Mouse (Mus musculus) liver, embryonic 14 days (tissue): ENCODE data around the gene Tmem258. TPM values are rescaled to one million over a fixed set of nuclear protein-coding genes. Genes with fewer than 3 reads are reported as not detected.

Source experiments
- polyA plus RNA-seq: library from polyadenylated mRNA; depleted of rRNA; stranded (reverse); fragments of >200 nt; gene quantifications from 2 replicates; pipeline ENCODE4 v1.2.3, GENCODE M21; 2012; rRNA removed

Tmem258 gene
- polyA plus RNA-seq = 77.9 and 80.6 TPM in 2 replicates

GRCm38 (mm10) chr19:10203848-10204615, at the start of gene Tmem258, which contains the start of gene Fen1:
Tmem258 (plus strand) TSS chr19:10204014.
Fen1 (minus strand) TSS chr19:10204169.

GRCm38 (mm10) chr19:10182670-10183298, 21.0 kb upstream of the Tmem258 start, which contains the start of gene Fads1:
Fads1 (plus strand) TSS chr19:10182888.

GRCm38 (mm10) chr19:10240654-10241305, 37.0 kb downstream of the Tmem258 start, which contains the start of gene Myrf:
Myrf (minus strand) TSS chr19:10240748.

Other genes starting within 250 kb of the Tmem258 start
- 1,480 and 1,744 TPM in 2 replicates for gene Fth1, start 223.4 kb upstream of the Tmem258 start, polyA plus RNA-seq
- 0.02 and 0.05 TPM in 2 replicates for gene Best1, start 202.4 kb upstream of the Tmem258 start, polyA plus RNA-seq
- 99.0 and 121 TPM in 2 replicates for gene Rab3il1, start 202.3 kb upstream of the Tmem258 start, polyA plus RNA-seq
- gene Fads3, start 162.4 kb upstream of the Tmem258 start, polyA plus RNA-seq = 6.2 and 8.6 TPM in 2 replicates
- 37.6 and 41.0 TPM in 2 replicates for gene Fads2, start 102.3 kb upstream of the Tmem258 start, polyA plus RNA-seq
- gene Fads1, start 21.1 kb upstream of the Tmem258 start, polyA plus RNA-seq = 30.4 and 33.9 TPM in 2 replicates
- 70.1 and 84.8 TPM in 2 replicates for gene Fen1, start 155 bp downstream of the Tmem258 start, polyA plus RNA-seq
- 4.8 and 5.8 TPM in 2 replicates for gene Myrf, start 36.7 kb downstream of the Tmem258 start, polyA plus RNA-seq
- gene Dagla, start 100.9 kb downstream of the Tmem258 start, polyA plus RNA-seq = 0.33 TPM in 2 replicates
- gene Syt7, start 185.1 kb downstream of the Tmem258 start, polyA plus RNA-seq = 0.22 and 0.27 TPM in 2 replicates